Mouse (Mus musculus): Measurements from ENCODE around the gene Hexim2. TPM values are rescaled to one million over a fixed set of nuclear protein-coding genes. Genes with fewer than 3 reads are reported as not detected.

Gene Hexim2
- polyA plus RNA-seq, 1 experiment = 18.7 TPM

DNA sequence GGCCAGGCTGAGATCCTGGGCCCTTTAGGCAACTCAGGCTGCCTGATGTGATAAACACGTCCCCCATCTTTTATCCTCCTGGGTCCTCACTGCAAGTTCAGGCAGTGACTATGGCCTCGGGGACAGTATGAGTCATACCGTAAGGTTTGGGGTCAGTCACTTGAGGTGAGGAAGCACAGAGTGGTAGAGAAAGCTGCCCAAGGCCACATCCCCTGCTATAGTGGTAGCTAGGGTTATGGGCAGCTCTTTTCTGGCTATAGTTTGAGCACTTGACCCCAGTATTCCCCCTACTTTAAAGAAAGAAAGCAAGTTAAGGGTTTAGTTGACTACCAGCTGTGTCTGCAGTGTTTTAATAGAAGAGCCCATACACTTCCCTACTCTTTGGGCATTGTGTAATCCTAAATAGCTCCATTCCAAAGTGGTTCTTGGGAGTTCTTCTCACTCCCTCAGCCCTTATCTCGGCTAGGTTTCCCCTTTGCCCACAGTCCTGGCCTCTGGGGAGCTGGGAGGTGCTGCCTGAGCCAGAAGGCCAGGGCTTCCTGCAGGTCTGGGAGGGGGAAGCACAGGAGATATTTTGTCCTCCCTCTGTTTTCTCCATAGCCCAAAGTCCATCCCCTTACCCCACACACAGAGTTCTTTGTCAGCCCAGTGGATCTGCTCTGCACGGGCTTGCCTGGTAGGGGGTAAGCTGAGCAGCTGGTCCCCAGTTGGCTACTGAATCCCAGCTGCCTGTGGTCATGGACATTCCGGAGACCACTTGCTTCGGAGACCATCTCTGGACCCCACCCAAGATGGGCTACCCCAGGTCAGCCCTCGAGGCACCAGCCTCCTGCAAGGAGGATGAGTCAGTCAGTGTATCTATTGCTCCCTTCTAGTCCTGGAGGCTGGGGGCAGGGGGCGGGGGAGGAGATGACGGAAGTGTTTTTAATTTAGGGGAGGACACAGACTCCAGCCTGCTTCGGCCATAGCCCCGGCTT lies 12.4 kb downstream of the Hexim2 start:
- TF ChIP-seq CTCF (IDR thresholded peaks at IDR 0.05; ENCODE audit: borderline replicate concordance, extremely low read depth, insufficient read depth, insufficient read length) = no peak
- no peak for DNase-seq (ENCODE audit: low read depth)

DNA sequence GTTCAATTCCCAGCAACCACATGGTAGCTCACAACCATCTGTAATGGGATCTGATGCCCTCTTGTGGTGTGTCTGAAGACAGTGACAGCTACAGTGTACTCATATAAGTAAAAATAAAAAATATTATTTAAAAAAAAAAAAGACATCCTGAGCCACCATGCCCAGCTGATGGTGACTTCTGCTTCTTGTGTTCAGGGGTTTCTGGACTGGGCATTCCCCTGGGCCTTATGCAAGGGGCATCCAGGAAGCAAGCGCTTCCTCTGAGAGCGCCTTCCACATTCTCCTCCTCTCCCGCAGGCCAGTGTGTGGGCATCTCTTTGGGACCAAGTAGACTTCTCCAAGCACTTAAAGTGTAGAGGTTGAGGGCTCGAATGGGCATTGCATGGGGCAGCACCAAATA lies 14.2 kb downstream of the Hexim2 start:
- TF ChIP-seq POLR2A (IDR thresholded peaks at IDR 0.05; ENCODE audit: borderline replicate concordance, extremely low read depth, insufficient read depth, insufficient read length, poor library complexity, severe bottlenecking) = no peak
- TF ChIP-seq CTCF (IDR thresholded peaks at IDR 0.05; ENCODE audit: borderline replicate concordance, extremely low read depth, insufficient read depth, insufficient read length) = no peak
- DNase-seq (ENCODE audit: low read depth) = no peak

DNA sequence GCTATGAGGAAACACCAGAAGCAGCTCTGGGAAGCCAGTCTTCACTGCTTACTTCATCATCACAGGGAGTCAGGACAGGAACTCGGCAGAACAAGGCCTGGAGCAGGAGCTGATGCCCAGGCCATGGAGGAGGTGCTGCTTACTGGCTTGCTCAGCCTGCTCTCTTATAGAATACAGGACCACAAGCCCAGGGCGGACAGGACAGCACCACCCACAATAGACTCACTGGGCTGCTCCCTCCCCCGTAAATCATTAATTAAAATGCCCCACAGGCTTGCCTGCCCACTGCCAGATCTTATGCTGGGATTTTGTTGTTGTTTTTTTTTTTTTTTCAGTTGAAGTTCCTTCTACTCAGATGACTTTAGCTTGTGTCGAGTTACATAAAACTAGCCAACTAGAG lies 15.5 kb downstream of the Hexim2 start:
- TF ChIP-seq CTCF (IDR thresholded peaks at IDR 0.05; ENCODE audit: borderline replicate concordance, extremely low read depth, insufficient read depth, insufficient read length) (no peak), POLR2A (IDR thresholded peaks at IDR 0.05; ENCODE audit: borderline replicate concordance, extremely low read depth, insufficient read depth, insufficient read length, poor library complexity, severe bottlenecking) (no peak)
- no peak for DNase-seq (ENCODE audit: low read depth)

DNA sequence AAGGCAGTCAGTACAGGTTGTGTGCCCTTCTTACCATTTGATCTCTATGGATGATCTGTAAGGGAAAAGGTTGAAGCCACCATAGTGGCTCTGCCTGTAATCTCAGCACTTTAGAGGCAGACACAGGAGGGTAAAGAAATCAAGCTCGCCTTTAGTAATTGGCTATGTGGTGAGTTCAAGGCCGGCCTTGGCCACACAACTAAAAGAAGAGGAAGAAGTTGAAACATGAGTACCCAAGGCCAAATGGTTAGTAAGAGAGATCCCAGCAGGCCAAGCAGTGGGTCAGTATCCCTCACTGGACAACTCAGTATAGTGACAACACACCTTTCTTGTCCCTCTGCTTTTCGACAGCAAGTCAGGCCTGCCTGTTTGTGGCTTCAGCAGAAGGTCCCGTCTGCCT lies 17.5 kb downstream of the Hexim2 start:
- no peak for DNase-seq (ENCODE audit: low read depth)
- TF ChIP-seq POLR2A (IDR thresholded peaks at IDR 0.05; ENCODE audit: borderline replicate concordance, extremely low read depth, insufficient read depth, insufficient read length, poor library complexity, severe bottlenecking) = no peak
- TF ChIP-seq CTCF (IDR thresholded peaks at IDR 0.05; ENCODE audit: borderline replicate concordance, extremely low read depth, insufficient read depth, insufficient read length) = no peak

DNA sequence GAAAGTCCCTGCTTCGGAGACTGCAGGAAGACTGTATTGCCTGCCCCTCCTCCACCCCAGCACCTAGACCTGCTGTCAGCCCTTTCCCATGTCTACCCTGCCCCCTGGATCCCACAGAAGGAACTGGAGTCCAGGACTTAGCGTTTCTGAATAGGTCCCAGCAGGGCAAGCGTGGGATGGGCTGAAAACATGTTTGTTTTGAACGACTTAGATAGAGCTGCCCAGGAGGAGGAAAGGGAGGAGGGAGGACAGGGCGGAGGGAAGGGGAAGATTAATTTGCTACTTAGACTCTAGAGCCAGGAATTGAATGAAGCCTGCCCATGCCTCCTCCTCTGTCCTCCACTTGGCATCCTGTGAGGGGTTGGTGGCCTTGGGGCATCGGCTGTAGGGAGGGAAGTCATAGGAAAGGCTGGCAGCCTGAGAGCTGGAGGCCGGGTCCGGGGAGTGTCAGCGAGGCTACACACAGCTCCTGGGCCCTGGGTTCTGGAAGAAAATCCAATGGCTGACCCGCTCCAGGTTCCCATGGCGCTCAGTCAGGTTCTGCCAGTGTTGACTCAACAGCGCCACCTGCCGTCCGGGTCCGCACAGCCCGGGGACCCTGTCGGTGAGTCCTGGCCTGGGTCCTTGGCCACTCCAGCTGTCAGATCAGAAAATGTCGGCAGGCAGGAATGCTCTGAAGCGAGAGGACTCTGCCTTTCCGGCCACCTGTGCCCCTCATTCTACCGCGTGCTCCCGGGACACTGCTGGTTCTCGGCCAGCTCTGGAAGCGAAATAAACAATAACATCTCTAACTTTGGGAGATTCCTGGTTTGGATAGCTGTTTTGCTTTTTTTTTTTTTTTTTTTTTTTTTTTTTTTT lies 26.6 kb downstream of the Hexim2 start:
- no peak for TF ChIP-seq POLR2A (IDR thresholded peaks at IDR 0.05; ENCODE audit: borderline replicate concordance, extremely low read depth, insufficient read depth, insufficient read length, poor library complexity, severe bottlenecking)
- peak; percentile 96 for TF ChIP-seq CTCF (IDR thresholded peaks at IDR 0.05; ENCODE audit: borderline replicate concordance, extremely low read depth, insufficient read depth, insufficient read length)
- peak; percentile 91 for DNase-seq (ENCODE audit: low read depth)

DNA sequence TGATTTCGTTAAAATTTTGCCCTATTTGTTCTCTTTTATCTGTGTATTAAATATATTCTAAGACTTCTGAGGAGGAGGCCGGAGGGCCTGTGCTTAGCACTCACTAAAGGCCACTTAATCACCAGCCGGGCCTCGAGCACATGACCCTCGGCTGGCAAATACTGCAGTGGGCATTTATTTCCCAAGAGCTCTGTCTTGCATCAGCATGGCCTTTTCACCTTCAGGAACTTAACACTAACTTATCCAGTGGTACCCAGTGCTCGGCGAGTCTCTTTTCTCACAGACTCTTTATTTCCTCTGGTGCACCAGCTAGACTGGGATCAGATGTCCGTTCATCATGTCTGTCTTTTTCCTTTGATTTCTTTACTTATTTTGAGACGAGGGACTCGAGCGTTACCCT lies 28.5 kb downstream of the Hexim2 start:
- DNase-seq (ENCODE audit: low read depth) = no peak
- no peak for TF ChIP-seq POLR2A (IDR thresholded peaks at IDR 0.05; ENCODE audit: borderline replicate concordance, extremely low read depth, insufficient read depth, insufficient read length, poor library complexity, severe bottlenecking)
- no peak for TF ChIP-seq CTCF (IDR thresholded peaks at IDR 0.05; ENCODE audit: borderline replicate concordance, extremely low read depth, insufficient read depth, insufficient read length)

DNA sequence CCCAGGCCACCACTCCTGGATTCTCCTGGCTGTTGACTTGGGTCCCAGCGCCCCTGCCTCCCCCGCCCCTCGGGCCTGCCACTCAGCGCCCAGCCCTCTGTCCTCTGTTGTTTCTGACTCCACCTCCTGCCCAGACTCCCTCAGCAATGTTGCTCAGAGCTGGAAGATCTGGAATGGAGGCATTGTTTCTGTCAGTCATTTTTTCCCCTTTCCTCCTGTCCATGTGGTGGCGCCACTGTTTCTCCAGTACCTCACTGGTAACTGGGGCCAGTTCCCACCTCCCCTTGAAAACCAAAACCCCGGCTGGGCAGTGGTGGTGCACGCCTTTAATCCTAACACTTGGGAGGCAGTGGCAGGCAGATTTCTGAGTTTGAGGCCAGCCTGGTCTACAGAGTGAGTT lies 29.2 kb downstream of the Hexim2 start:
- TF ChIP-seq POLR2A (IDR thresholded peaks at IDR 0.05; ENCODE audit: borderline replicate concordance, extremely low read depth, insufficient read depth, insufficient read length, poor library complexity, severe bottlenecking) (no peak), CTCF (IDR thresholded peaks at IDR 0.05; ENCODE audit: borderline replicate concordance, extremely low read depth, insufficient read depth, insufficient read length) (no peak)
- DNase-seq (ENCODE audit: low read depth) = no peak

DNA sequence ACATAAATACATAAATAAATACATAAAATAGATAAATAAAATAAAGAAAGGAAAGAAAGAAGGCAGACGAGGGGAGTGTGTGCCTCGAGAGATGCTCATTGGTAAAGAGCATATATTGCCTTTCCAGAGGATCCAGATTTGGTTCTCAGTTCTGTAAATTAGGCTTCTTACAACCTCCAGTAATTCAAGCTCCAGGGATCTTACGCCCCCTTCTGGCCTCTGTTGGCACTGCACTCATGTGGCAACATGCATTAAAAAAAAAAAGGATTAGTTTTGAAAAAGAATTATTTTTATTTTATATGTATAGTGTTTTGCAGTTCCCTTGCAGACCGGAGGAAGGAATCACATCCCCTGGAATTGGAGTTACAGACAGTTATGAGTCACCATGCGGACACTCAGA lies 29.9 kb downstream of the Hexim2 start:
- TF ChIP-seq CTCF (IDR thresholded peaks at IDR 0.05; ENCODE audit: borderline replicate concordance, extremely low read depth, insufficient read depth, insufficient read length) = peak; percentile 24; the same call in 1 of the 2 replicates
- TF ChIP-seq POLR2A (IDR thresholded peaks at IDR 0.05; ENCODE audit: borderline replicate concordance, extremely low read depth, insufficient read depth, insufficient read length, poor library complexity, severe bottlenecking) = no peak
- no peak for DNase-seq (ENCODE audit: low read depth)

DNA sequence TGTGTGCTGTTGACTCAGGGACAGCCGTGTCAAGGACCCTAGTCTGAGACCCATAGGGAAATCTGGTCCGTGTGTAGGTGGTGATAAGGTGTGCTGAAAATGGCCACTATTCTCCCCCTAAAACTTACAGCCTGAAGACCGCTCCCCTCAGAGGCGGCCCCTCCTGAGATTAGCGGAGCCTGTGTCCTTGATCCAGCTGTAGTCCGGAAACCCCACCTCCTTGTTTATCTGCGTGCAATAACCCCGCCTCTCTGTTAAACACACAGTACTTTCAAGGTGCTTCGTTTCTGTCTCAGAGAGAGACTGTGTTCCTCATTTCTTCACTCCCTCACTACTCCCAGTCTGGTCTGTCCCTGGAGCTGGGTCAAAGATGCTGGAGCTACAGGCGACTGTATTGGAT lies 32.2 kb downstream of the Hexim2 start:
- TF ChIP-seq POLR2A (IDR thresholded peaks at IDR 0.05; ENCODE audit: borderline replicate concordance, extremely low read depth, insufficient read depth, insufficient read length, poor library complexity, severe bottlenecking) (no peak), CTCF (IDR thresholded peaks at IDR 0.05; ENCODE audit: borderline replicate concordance, extremely low read depth, insufficient read depth, insufficient read length) (no peak)
- DNase-seq (ENCODE audit: low read depth) = no peak

DNA sequence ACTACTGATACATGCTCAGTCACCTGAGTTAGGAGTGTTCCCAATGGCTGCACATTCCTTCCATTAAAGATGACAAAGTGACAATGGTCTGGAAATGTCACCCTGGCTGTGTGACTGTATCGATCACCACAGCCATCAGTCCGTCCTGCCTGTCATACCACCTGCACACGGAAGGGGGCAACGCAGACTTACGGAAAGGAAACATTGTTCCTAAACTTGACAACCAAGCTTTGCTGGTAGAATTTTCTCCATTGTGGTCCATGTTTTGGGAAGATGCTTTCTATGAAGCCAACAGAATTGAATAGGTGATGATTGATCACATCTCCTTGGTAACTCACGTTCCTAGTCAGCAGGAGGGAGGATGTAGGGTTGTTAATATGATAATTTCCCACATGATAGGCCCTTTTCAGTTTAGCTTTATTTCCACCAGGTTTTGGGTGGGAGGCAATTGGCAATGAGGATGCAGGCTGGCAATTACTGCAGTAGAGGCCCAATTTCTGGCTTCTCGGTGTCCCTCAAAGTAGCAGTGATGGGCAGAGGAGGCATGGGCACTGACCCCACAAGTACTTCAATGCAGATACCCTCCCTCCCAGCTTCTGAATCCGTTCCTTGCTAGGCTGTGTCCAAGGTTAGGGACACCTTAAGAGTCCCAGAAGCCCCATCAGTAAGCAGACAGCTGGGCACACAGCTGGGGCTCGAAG lies 36.6 kb downstream of the Hexim2 start:
- DNase-seq (ENCODE audit: low read depth) = peak; percentile 79

DNA sequence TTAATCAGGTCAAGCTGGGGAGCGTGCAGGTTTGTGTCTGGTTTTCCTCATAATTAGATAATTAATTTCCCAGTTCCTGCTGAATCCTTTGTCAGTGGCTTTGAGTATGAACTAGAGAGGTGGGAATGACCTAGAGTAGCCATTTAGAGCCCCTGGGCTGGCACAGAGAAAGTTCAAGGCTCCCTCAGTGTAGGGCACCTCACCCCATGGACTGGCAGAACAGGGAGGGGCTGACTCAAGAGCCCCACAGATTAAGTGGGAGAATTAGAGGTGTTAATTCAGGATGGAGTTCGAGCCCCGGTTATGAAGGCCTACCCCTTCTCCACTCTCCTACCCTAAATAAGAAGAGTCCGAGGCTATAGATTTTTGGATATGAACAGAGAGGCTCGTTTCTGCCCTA lies 37.4 kb downstream of the Hexim2 start:
- TF ChIP-seq CTCF (IDR thresholded peaks at IDR 0.05; ENCODE audit: borderline replicate concordance, extremely low read depth, insufficient read depth, insufficient read length) = no peak
- TF ChIP-seq POLR2A (IDR thresholded peaks at IDR 0.05; ENCODE audit: borderline replicate concordance, extremely low read depth, insufficient read depth, insufficient read length, poor library complexity, severe bottlenecking) = no peak
- DNase-seq (ENCODE audit: low read depth) = no peak

More for the DNA sequence above, 36.6 kb downstream of the Hexim2 start:
- no peak for TF ChIP-seq POLR2A (IDR thresholded peaks at IDR 0.05; ENCODE audit: borderline replicate concordance, extremely low read depth, insufficient read depth, insufficient read length, poor library complexity, severe bottlenecking)
- TF ChIP-seq CTCF (IDR thresholded peaks at IDR 0.05; ENCODE audit: borderline replicate concordance, extremely low read depth, insufficient read depth, insufficient read length) = peak; percentile 88

All from brain, embryonic 14.5 days (tissue).